Mouse (Mus musculus) adrenal gland, adult 8-10 months (tissue): ENCODE measurements around the gene Fus. TPM values are rescaled to one million over a fixed set of nuclear protein-coding genes. Genes with fewer than 3 reads are reported as not detected.
A peak's percentile ranks its signal among the peaks of the same experiment; 100 is the strongest.

Experiments
- DNase-seq: peaks from one replicate; pipeline ENCODE4 v3.0.0; 2022
- total RNA-seq, 4 experiments: library from RNA; stranded (reverse); gene quantifications; 2 replicates each; pipeline ENCODE4 v1.2.4; 2022

Gene Fus
- total RNA-seq, 4 experiments from 2014 or later: 106 to 430 (median 307) TPM

GRCm38 (mm10) chr7:127946470-127947023 is 20.7 kb upstream of the Fus start, which contains the start of gene Prss36:
TSS of gene Prss36 (minus strand) at chr7:127946725.
- DNase-seq: no peak

GRCm38 (mm10) chr7:127952864-127953581 is 14.2 kb upstream of the Fus start:
- DNase-seq: no peak

- no peak for DNase-seq
These were observed 7.9 kb upstream of the Fus start for GRCm38 (mm10) chr7:127959364-127959763.

GRCm38 (mm10) chr7:127966371-127966918 is 812 bp upstream of the Fus start:
- peak; percentile 13 for DNase-seq

- peak; percentile 73 for DNase-seq
These were observed 918 bp downstream of the Fus start for GRCm38 (mm10) chr7:127967922-127968828.

GRCm38 (mm10) chr7:127974413-127974930 is 7.2 kb downstream of the Fus start:
- no peak for DNase-seq

- no peak for DNase-seq
These were observed 11.6 kb downstream of the Fus start for GRCm38 (mm10) chr7:127978856-127979255.

GRCm38 (mm10) chr7:127980606-127981005 is 13.3 kb downstream of the Fus start:
- DNase-seq: no peak

- DNase-seq: no peak
These were observed 21.6 kb downstream of the Fus start for GRCm38 (mm10) chr7:127988904-127989303.

GRCm38 (mm10) chr7:127991643-127992487 is 24.6 kb downstream of the Fus start:
- DNase-seq: peak; percentile 47

GRCm38 (mm10) chr7:127992488-127993340 is 25.5 kb downstream of the Fus start:
- DNase-seq: no peak

GRCm38 (mm10) chr7:127993341-127993977 is 26.2 kb downstream of the Fus start, which contains the start of gene Pycard:
TSS of gene Pycard (minus strand) at chr7:127993867.
- DNase-seq: no peak

- no peak for DNase-seq
These were observed 32.2 kb downstream of the Fus start for GRCm38 (mm10) chr7:127999436-127999835.

- peak; percentile 37 for DNase-seq
These were observed 33.1 kb downstream of the Fus start for GRCm38 (mm10) chr7:128000068-128000950.

GRCm38 (mm10) chr7:128003098-128003497 is 35.8 kb downstream of the Fus start:
- DNase-seq: no peak

- no peak for DNase-seq
These were observed 36.4 kb downstream of the Fus start, which contains the start of gene Trim72 for GRCm38 (mm10) chr7:128003688-128004087. TSS of gene Trim72 (plus strand) at chr7:128003949.

- no peak for DNase-seq
These were observed 36.9 kb downstream of the Fus start for GRCm38 (mm10) chr7:128004150-128004486.

GRCm38 (mm10) chr7:128004487-128005362 is 37.5 kb downstream of the Fus start:
- no peak for DNase-seq
